Mouse (Mus musculus) ES-Bruce4 (cell line): ENCODE results near the gene Mcoln1. TPM values are rescaled to one million over a fixed set of nuclear protein-coding genes. Genes with fewer than 3 reads are reported as not detected.

Source experiments
- H3K27ac ChIP-seq: 2 replicates; pipeline ENCODE4 v1.5.1; 2012; ENCODE audit warnings: low read length, inconsistent platforms; ENCODE audit not compliant: insufficient read depth
- H3K27me3 ChIP-seq: 2 replicates; pipeline ENCODE4 v1.6.1; 2012; ENCODE audit warnings: mild to moderate bottlenecking, low read length, inconsistent platforms; ENCODE audit not compliant: control insufficient read depth, poor library complexity, insufficient read depth, severe bottlenecking
- H3K36me3 ChIP-seq: 2 replicates; pipeline ENCODE4 v1.6.1; 2012; ENCODE audit warnings: inconsistent platforms, mild to moderate bottlenecking, low read length, moderate library complexity; ENCODE audit not compliant: control insufficient read depth, poor library complexity, insufficient read depth, severe bottlenecking
- H3K4me1 ChIP-seq: one replicate; pipeline ENCODE4 v1.8.1; 2011; ENCODE audit warnings: low read length; ENCODE audit not compliant: control insufficient read depth, insufficient read depth
- H3K4me3 ChIP-seq: 2 replicates; pipeline ENCODE4 v1.5.1; 2011; ENCODE audit warnings: low read depth, mild to moderate bottlenecking, low read length
- H3K9ac ChIP-seq: 2 replicates; pipeline ENCODE4 v1.6.1; 2012; ENCODE audit warnings: low read depth, mild to moderate bottlenecking, inconsistent platforms; ENCODE audit not compliant: poor library complexity, severe bottlenecking
- H3K9me3 ChIP-seq: replicated peaks from 2 replicates; pipeline ENCODE4 v1.6.1; 2012; ENCODE audit warnings: mild to moderate bottlenecking, low read length, inconsistent platforms; ENCODE audit not compliant: control insufficient read depth, poor library complexity, insufficient read depth, severe bottlenecking
- CTCF ChIP-seq: IDR thresholded peaks from one replicate; pipeline ENCODE4 v1.8.1; 2011; ENCODE audit warnings: low read depth, low read length
- EP300 ChIP-seq: IDR thresholded peaks from 2 replicates; pipeline ENCODE4 v1.6.1; 2011; ENCODE audit warnings: low read depth, low read length; ENCODE audit not compliant: insufficient read depth
- POLR2A ChIP-seq: IDR thresholded peaks from one replicate; pipeline ENCODE4 v1.8.1; 2011; ENCODE audit warnings: low read length; ENCODE audit not compliant: insufficient read depth
- polyA plus RNA-seq: library from polyadenylated mRNA; stranded (reverse); fragments of >200 nt; gene quantifications from 2 replicates; pipeline ENCODE4 v1.2.4, GENCODE M21; 2011; ENCODE audit warnings: low read depth; ENCODE audit not compliant: missing spikeins, insufficient read depth, insufficient read length

Gene Mcoln1
- polyA plus RNA-seq, 1 experiment: 62.0 TPM

GRCm38 (mm10) chr8:3480221-3480785 is 20.0 kb upstream of the Mcoln1 start:
- H3K27ac ChIP-seq: no peak overlapping the region
- no peaks in the 10 kb centered on the region for H3K36me3 ChIP-seq
- no peaks in the 10 kb centered on the region for H3K27me3 ChIP-seq
- H3K9ac ChIP-seq: no peak overlapping the region
- no peak for TF ChIP-seq CTCF
- no peak for TF ChIP-seq EP300
- no peak for TF ChIP-seq POLR2A
- H3K4me3 ChIP-seq: no peak overlapping the region
- no peaks in the 10 kb centered on the region for H3K4me1 ChIP-seq
- H3K9me3 ChIP-seq: no peaks in the 10 kb centered on the region

- Histone ChIP-seq H3K27ac (no peak overlapping the region), H3K27me3 (no peaks in the 10 kb centered on the region), H3K4me1 (no peaks in the 10 kb centered on the region), H3K36me3 (no peaks in the 10 kb centered on the region), H3K9me3 (no peaks in the 10 kb centered on the region), H3K9ac (no peak overlapping the region), H3K4me3 (no peak overlapping the region)
- TF ChIP-seq CTCF (no peak), POLR2A (no peak)
Measured at GRCm38 (mm10) chr8:3481605-3482004, 18.7 kb upstream of the Mcoln1 start.

GRCm38 (mm10) chr8:3482240-3482740 is 18.0 kb upstream of the Mcoln1 start:
- Histone ChIP-seq H3K9me3 (peaks cover 3% of the 10 kb centered on the region), H3K4me3 (no peak overlapping the region), H3K4me1 (no peaks in the 10 kb centered on the region), H3K27me3 (no peaks in the 10 kb centered on the region), H3K27ac (no peak overlapping the region), H3K9ac (no peak overlapping the region), H3K36me3 (no peaks in the 10 kb centered on the region)
- TF ChIP-seq EP300 (no peak), CTCF (no peak), POLR2A (no peak)

- no peaks in the 10 kb centered on the region for H3K36me3 ChIP-seq
- no peaks in the 10 kb centered on the region for H3K27me3 ChIP-seq
- H3K4me3 ChIP-seq: no peak overlapping the region
- peaks cover 6% of the 10 kb centered on the region for H3K9me3 ChIP-seq
- no peak for TF ChIP-seq EP300
- TF ChIP-seq POLR2A: no peak
- TF ChIP-seq CTCF: no peak
- no peaks in the 10 kb centered on the region for H3K4me1 ChIP-seq
- H3K9ac ChIP-seq: no peak overlapping the region
- H3K27ac ChIP-seq: no peak overlapping the region
Measured at GRCm38 (mm10) chr8:3483546-3483945, 16.7 kb upstream of the Mcoln1 start.

GRCm38 (mm10) chr8:3485192-3485591 is 15.1 kb upstream of the Mcoln1 start:
- Histone ChIP-seq H3K4me3 (peak overlapping the region; percentile 40), H3K4me1 (no peaks in the 10 kb centered on the region), H3K36me3 (no peaks in the 10 kb centered on the region), H3K9me3 (peaks cover 6% of the 10 kb centered on the region), H3K9ac (0 out of 2 replicates have a peak overlapping the region, but pooled peaks have one; percentile 28), H3K27me3 (no peaks in the 10 kb centered on the region), H3K27ac (peak overlapping the region; percentile 64; the same call in 1 of the 2 replicates)
- TF ChIP-seq POLR2A (no peak), EP300 (no peak), CTCF (no peak)
